Mouse (Mus musculus) heart, embryonic 12.5 days (tissue): ENCODE data around the gene Plcl2. TPM values are rescaled to one million over a fixed set of nuclear protein-coding genes. Genes with fewer than 3 reads are reported as not detected.

Experiments used
- polyA plus RNA-seq: library from polyadenylated mRNA; unstranded; fragments of >200 nt; fragmentation: Nextera tagmentation; extraction: Ambion mirVana; gene quantifications from 2 replicates; pipeline ENCODE4 v1.2.1, GENCODE M21; 2016

Plcl2 gene
- polyA plus RNA-seq, 1 experiment from 2014 or later: 4.6 TPM

Other genes with a start within 250 kb of the Plcl2 start
- gene Dazl, start 215.8 kb upstream of the Plcl2 start, polyA plus RNA-seq: 0.33 TPM in 1 of 2 replicates, not detected in the other